Mouse (Mus musculus) kidney, postnatal 10 days (tissue): Measurements from ENCODE around the gene Coq3.

Experiments used
- DNase-seq: peaks from one replicate; pipeline ENCODE4 v3.0.0; 2021; ENCODE audit warnings: mixed read lengths

Gene Coq3

GRCm38 (mm10) chr4:21879565-21880220, at the start of gene Coq3:
Gene Coq3 (plus strand): TSS chr4:21879673.
- peak; percentile 85 for DNase-seq

- DNase-seq = no peak
Observed at GRCm38 (mm10) chr4:21832844-21833243, 46.6 kb upstream of the Coq3 start.

DNA sequence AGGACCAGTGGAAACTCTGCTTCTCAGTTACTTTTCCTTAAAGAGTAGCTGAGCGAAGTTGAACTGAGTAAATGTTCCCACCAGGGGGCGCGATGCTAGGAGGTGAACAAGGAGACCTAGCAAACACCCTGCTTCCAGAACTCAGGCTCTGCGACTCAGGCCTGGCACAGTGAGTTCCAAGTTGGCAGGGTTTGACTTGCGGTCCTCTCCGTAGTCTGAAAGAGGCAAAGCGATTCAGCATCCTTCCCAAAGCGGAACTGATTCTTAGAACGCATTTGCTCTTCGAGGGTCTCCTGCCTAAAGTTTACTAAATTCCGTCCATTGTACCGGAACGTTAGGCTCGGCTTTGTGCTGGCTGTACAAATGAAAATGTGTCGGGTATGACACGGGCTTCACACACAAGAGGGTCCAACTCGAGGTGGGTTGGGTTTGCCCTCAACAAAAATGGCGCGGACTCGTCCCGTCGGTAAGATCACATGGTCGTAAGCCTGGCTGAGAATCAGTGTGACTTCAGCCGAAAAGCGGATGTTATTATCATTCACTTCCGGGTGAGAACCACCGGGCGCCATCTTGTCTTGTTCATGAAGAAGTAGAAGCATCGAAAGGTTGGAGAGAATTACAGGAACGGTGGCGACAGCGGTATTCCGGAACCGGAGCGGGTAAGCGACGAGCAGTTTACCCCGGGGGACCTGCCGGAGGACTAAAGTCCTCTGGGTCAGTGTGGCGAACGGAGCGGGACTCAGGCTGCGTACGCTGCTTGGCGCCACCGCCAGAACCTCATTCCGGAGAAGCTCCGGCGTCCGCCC, 31.8 kb upstream of the Coq3 start, which contains the start of gene Pnisr:
Gene Pnisr, plus strand, starts transcription at position 103 of the 806 bp plus-strand sequence.
- DNase-seq = peak; percentile 98

GRCm38 (mm10) chr4:21848287-21848630, 31.2 kb upstream of the Coq3 start:
- peak; percentile 95 for DNase-seq

DNA sequence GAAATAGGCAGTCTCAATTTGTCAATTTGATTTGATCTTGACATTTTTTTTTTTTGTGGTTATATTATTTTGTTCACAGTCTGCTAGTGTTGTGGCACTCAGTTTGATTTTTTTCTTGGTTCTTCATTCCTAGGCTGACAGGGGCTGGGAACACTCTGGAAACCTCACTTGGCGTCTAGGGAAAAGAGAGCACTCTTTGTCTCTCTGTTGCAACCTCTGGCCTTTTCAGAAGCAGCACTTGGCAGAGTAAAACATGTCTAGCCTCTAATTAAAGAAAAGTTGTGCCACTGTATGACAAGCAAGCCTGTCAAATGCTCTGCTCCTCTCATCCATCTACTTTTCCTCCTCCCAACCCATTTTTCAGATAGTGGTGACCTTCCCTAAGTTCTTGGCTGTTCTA, 22.0 kb upstream of the Coq3 start:
- DNase-seq = no peak

DNA sequence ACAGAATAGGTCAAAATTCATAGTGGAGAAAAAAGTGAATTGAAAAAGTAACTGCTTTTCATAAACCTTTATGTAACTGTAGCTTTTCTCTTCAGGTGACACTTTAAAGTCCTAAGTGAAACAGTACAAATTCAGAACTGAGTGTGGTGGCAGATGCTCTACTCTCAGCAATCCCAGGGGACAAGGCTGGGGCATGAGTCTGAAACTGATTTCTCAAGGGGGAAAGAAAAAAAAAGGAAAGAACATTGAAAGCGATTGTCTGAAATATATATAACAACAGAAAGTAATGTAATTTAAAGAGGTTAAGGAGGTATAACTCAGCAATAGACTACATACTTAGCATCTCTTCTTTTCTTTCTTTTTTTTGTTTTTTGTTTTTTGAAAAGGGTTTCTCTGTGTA, 14.2 kb upstream of the Coq3 start:
- no peak for DNase-seq

GRCm38 (mm10) chr4:21878776-21879175, 697 bp upstream of the Coq3 start:
- no peak for DNase-seq

DNA sequence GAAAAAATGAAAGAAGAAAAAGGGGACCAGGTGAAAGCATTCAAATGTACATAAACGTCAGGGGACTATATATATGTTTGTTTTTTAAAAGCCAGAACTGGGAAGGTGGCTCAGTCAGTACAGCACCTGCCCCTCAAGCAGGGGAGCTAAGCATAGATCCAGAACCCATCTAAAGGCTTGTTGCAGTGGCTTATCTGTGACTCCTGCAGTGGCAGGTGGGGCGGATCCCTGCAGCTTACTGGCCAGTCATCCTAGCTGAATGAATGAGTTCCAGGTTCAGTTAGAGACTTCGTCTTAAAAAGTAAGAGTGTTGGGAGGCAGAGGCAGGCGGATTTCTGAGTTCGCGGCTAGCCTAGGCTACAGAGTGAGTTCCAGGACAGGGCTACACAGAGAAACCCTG, 3.3 kb downstream of the Coq3 start:
- DNase-seq = no peak

DNA sequence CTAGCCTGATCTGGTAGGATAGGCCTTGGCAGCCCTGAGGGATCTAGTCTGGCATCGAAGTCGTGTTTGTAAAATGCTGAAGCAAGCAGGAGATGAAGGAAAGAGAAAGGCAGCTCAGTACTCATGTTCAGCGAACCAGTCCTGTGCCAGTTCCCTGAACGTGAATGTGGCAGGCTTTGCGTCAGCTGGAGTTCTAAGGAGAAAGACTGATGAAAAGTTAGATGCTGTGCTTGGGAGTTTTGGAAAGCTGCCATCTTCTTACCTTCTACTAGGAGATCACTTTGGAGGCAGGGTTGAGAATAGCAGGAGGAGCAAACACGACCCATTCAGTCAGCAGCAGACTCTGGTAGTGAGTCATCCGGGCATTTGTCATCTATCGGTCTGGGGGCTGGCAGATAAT, 6.4 kb downstream of the Coq3 start:
- no peak for DNase-seq

DNA sequence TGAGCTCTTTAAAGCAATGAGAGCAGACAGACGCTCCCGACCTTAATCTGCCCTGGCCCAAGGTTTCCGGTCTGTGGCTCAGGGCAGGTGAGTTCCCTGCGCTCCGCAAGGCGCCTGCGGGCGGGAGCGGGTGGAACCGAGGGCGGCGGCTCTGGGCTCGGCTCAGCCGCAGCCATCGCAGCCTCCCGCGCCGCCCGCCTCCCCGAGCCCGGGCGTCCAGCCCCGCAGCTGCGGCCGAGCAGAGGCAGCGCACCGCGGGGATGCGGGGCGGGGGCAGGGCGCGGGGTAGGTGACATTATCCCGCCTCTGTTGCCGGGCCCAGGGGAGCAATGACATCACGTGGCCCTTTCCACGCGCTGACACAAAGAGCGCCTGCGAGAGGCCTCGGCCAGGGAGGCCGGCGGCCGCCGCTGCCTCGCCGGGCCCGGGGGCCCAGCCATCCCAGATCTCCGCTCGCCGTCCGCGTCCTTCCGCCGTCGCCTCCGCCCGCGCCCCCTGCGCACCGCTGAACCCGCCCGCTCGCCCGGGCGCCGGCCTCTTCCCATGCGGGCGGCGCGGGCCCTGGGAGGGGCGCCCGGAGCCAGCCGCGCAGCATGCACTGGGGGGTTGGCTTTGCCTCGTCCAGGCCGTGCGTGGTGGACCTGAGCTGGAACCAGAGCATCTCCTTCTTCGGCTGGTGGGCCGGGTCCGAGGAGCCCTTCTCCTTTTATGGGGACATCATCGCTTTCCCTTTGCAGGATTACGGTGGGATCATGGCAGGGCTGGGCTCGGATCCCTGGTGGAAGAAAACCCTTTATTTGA, 51.7 kb downstream of the Coq3 start, which contains the start of gene Faxc:
Gene Faxc, plus strand, starts transcription at position 359 of the 801 bp plus-strand sequence.
- peak; percentile 57 for DNase-seq

GRCm38 (mm10) chr4:21931772-21932630, 52.5 kb downstream of the Coq3 start:
- no peak for DNase-seq

DNA sequence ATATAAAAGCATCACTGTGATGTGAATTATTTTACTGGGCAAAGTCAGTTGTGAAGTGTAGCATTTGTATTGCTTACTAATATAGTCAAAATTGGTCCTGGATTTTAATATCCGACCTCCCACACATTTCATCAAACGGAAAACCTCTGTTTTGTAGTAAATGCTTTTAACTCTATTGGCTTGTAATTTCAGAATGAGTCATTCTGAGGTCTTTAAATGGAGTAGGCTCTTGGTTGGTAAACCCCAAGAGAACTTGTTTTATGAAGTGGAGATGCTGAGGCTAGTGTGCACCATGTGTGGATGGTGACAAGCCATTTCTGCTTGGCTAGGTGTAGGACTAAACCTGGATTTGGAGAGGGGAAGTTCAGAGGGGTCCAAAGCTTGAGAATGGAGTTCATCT, 55.9 kb downstream of the Coq3 start:
- DNase-seq = no peak

GRCm38 (mm10) chr4:21936424-21936823, 57.0 kb downstream of the Coq3 start:
- no peak for DNase-seq

GRCm38 (mm10) chr4:21937890-21938289, 58.4 kb downstream of the Coq3 start:
- no peak for DNase-seq

DNA sequence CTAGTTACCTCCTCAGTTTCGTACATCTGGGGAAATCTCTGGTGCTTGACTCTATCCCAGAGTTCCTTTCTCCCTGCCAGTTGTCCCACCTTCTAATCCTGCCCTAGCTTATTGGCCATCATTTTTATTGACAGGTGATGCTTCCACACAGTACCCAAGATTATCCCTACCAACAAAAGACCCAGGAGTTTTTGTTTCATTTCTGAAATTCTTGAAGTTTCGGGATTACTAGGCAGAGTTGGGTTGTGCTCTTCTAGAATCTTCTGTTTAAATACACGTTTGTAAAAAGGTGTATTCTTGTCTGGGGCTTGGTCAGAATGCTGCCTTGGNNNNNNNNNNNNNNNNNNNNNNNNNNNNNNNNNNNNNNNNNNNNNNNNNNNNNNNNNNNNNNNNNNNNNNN, 65.2 kb downstream of the Coq3 start:
- DNase-seq = no peak

GRCm38 (mm10) chr4:21951444-21951843, 72.0 kb downstream of the Coq3 start:
- peak; percentile 51 for DNase-seq

GRCm38 (mm10) chr4:21952255-21952654, 72.8 kb downstream of the Coq3 start:
- DNase-seq = no peak

DNA sequence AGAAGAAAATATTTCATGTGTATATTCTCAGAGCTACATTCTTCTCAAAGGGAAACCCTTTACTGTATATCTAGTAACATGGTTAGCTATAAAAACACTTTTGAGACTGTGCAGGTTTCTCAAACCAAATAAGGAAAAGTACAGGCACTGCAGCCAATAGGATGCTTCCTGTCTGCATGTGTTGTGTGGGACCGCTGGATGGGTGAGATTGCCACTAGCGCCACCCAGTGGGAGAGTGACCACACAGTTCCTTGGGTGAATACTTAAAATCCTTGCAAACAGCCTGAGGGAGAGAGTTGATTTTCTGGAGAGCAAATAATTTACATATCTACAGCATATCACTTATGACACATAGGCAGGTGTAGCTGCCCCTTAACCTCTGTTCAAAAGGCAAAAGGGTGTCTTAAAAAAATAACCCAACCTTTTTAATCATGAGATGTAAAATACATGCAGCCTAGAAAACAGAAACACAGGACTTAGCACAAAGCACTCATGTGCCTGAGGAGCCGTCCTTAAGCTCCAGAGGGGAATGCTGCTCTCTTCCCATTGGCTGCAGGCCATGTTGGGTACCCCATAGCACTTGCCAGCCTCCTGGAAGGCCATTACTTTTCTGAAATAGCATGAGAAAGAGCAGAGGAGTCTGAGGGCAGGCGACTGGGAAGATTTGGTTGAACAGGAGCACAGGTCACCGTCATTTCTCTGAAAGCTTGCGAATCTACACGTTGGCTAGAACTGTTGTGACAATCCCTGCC, 78.3 kb downstream of the Coq3 start:
- peak; percentile 74 for DNase-seq
